Mouse (Mus musculus) stomach, postnatal 0 days (tissue): ENCODE measurements around the gene Ccm2.

Experiments
- CTCF ChIP-seq: IDR thresholded peaks from 2 replicates; pipeline ENCODE4 v1.5.1; 2016; ENCODE audit warnings: antibody characterized with exemption, low read depth, mild to moderate bottlenecking, moderate library complexity
- EP300 ChIP-seq: optimal IDR thresholded peaks from 2 replicates; pipeline ENCODE3; 2016; ENCODE audit warnings: antibody characterized with exemption

DNA sequence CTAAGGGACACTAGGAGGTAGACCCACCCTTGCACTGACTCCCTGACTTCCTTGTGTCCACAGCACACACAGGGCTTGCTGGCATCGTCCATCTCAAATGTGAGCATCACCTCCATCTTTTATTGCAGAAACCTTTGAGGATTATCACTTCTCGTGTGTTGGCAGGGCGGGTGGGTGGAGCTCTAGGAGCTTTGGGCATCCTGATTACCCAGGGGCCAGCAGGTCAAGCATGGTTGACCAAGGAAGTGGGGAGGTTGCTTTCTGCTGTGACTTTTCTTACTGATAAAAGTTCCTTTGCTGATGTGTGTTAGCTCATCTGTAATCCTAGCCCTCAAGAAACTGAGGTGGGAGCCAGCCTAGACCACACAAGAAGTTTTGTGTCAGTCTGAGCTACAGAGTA, 29.5 kb downstream of the Ccm2 start:
- TF ChIP-seq CTCF, result no peak
- no peak for TF ChIP-seq EP300
